Mouse (Mus musculus) megakaryocyte, embryonic 14.5 days (primary cell): ENCODE data around the gene Gm48552. TPM values are rescaled to one million over a fixed set of nuclear protein-coding genes. Genes with fewer than 3 reads are reported as not detected.

Experiments used
- H3K27me3 ChIP-seq: replicated peaks from 2 replicates; pipeline ENCODE3; 2012; ENCODE audit warnings: inconsistent platforms
- H3K36me3 ChIP-seq: replicated peaks from 2 replicates; pipeline ENCODE3; 2012; ENCODE audit warnings: low read length, inconsistent platforms, mixed read lengths
- H3K4me1 ChIP-seq: 2 replicates; pipeline ENCODE4 v1.6.1; 2012; ENCODE audit warnings: inconsistent platforms
- H3K4me3 ChIP-seq: replicated peaks from 2 replicates; pipeline ENCODE3; 2012; ENCODE audit warnings: moderate library complexity, mild to moderate bottlenecking, inconsistent platforms
- H3K9me3 ChIP-seq: 2 replicates; pipeline ENCODE4 v1.6.1; 2012; ENCODE audit warnings: inconsistent platforms
- FLI1 ChIP-seq: IDR thresholded peaks from 2 replicates; pipeline ENCODE4 v1.6.1; 2012; ENCODE audit warnings: low read length, inconsistent platforms, mixed read lengths
- GATA1 ChIP-seq: IDR thresholded peaks from 3 replicates; pipeline ENCODE4 v1.6.1; 2012; ENCODE audit warnings: mixed read lengths, low read length, inconsistent platforms, borderline replicate concordance
- polyA plus RNA-seq: library from polyadenylated mRNA; stranded (reverse); fragments of >175 nt; gene quantifications from 2 replicates; pipeline ENCODE4 v1.2.3, GENCODE M21; 2012; ENCODE audit warnings: low replicate concordance; ENCODE audit not compliant: insufficient read depth

Gene Gm48552
- polyA plus RNA-seq, 1 experiment, result 8.4 TPM

DNA sequence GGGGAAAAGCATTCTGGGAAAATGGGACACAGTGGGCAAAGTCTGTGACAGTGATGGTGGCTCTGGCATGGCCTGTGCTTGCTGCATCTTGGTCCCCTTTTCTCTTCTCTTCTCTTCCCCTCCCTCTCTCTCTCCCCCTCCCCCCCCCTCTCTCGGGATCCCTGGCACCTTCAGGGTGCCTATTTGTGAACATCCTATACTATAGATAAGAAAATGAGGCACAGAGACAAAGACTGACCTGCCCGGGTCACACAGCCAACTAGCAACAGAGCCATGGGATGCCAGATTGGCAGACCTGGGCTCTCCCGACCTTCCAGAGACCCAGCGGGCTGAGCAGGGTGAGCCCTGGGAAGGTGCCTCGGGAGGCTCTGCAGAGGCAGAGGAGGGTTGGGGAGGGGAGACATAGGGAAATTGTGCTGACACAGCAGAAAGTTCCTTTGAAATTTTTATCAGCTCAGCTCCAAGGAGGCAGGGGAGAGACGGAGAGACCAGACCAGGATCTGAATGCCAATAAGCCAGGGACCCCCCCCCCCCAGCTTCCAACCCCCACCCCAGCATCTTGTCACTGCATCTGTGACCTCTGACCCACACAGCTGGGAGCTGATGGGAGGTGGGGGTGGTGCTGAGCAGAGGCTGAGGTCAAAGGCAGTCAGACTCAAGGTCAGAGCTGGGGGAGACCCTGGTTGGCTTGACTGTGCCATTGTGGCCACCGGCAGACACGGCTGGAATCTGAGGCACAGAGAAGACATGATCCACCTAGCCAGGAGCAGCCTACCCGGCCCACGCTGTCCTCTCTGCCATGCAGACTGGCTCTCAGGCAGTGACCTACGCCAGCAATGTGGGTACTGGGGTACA lies 29.6 kb downstream of the Gm48552 start:
- Histone ChIP-seq H3K4me1 (peaks cover 86% of the 10 kb centered on the region), H3K4me3 (no peak overlapping the region), H3K36me3 (peaks cover 74% of the 10 kb centered on the region), H3K9me3 (no peaks in the 10 kb centered on the region), H3K27me3 (peaks cover 7% of the 10 kb centered on the region)
- TF ChIP-seq GATA1 (no peak), FLI1 (no peak)

DNA sequence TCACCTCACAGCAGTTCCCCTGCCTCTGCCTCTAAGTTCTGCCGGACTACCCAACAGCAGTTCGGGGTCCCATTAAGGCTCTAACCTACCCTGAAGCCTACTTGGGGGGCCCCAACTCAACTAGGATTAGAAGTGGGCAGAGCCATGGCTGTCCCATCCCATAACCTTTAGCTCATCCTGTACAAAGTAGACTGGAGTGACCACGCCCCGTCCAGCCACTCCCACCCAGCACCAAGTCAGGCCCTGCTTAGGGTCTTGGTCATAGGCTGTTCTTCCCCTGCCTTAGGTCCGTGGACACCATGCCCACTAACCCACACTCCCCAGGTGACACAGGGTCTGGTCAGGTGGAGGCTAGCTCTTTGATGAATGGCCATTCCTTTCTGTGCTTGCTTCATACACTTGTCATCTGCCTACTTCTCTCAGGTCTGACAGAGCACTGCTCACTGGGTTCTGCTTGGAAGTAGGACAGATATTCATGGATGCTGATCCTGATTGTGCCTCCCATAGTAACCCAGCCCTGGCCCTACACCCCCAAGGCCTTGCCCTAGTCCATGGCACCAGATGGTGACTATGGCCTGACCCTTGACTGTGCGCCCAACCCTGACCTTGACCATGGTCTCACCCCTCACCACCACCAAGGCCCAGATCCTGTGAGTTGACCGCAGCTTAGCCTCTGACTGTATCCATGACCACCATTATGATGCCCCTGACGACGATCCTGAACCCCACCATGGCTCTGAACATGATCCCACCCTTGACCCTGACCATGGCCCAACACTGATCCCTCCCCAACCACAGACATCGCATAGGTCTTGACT lies 30.5 kb downstream of the Gm48552 start:
- Histone ChIP-seq H3K9me3 (no peaks in the 10 kb centered on the region), H3K4me1 (peaks cover 86% of the 10 kb centered on the region), H3K4me3 (no peak overlapping the region), H3K36me3 (peaks cover 66% of the 10 kb centered on the region), H3K27me3 (peaks cover 12% of the 10 kb centered on the region)
- no peak for TF ChIP-seq GATA1
- TF ChIP-seq FLI1, result no peak

DNA sequence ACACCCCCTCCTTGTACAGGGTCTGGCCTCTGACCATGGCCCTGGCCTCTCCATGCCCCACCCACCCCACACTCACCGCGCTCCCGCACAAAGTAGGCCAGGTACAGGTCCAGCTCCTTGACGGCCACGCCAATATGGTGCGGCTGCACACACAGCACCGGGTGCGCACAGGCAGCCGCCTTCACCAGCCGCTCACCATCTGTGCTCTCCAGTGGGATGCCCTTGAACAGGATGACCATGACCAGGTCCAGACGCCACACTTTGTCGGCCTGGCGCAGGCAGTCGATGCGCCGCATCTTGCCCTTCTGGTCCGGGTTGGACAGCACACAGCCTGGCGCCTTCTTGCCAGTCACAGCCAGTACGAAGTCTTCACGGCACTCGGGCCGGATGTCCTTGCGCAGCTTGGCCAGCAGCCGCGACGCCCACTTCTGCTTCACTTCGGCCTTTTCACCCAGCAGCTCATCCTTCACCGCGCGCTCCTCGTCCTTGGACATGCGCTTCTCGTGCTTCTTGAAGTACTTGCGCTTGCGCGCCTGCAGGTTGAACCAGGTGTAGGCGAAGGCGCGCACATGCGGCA lies 31.5 kb downstream of the Gm48552 start:
- peaks cover 14% of the 10 kb centered on the region for H3K27me3 ChIP-seq
- TF ChIP-seq GATA1 (no peak), FLI1 (no peak)
- no peaks in the 10 kb centered on the region for H3K9me3 ChIP-seq
- H3K36me3 ChIP-seq, result peaks cover 58% of the 10 kb centered on the region
- H3K4me3 ChIP-seq, result peak overlapping the region; percentile 14
- H3K4me1 ChIP-seq, result peaks cover 86% of the 10 kb centered on the region

DNA sequence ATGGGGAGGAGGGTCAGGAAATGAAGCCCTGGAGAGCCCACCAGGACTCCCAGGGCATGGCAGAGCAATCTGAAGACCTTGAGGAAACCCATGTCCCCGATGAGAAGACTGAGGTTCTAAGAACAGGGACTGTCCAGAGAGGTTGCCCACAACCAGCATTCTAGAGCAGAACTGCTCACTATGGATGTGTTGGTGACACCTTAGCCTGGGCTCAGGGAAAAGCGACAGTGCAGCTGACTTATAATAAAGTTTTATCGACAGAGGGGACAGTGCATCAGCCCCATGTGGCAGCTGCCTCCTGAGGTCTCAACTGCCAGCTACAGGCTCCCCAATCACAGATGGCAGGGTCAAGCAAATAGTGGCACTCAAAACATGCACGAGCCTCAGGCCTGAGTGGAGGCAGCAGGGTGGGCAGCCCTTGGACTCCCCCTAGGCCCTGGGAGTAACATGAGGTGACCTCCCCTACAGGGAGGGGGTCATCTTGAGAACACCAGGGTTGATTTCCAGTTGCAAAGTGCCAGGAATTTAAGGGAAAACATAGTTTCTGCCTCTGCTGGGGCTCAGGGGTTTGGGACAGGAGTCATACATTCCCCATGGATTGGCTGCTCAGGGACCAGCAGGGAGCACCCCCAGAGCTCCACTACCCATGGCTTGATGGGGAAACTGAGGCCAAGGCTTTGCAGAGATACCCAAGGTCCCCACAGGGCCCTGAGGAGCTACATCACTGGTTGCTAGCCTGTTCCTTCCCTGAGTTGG lies 32.4 kb downstream of the Gm48552 start:
- peaks cover 18% of the 10 kb centered on the region for H3K27me3 ChIP-seq
- H3K9me3 ChIP-seq, result no peaks in the 10 kb centered on the region
- no peak overlapping the region for H3K4me3 ChIP-seq
- H3K4me1 ChIP-seq, result peaks cover 88% of the 10 kb centered on the region
- TF ChIP-seq GATA1, result no peak
- TF ChIP-seq FLI1, result no peak
- peaks cover 50% of the 10 kb centered on the region for H3K36me3 ChIP-seq

DNA sequence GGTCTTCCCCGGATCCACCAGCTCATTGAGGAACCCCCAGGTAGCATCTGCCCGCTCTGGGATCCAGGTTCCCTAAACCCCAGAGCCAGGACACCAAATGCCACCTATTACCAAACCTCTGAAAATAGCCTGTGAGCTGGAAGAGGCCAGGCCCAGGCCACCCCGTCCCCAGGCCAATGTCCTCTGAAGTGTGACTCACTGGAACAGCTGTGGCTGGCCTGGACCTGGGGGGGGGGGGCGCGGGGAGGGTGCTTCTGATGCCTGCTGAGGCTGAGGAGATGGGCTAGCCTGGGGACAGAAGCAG lies 32.9 kb downstream of the Gm48552 start:
- TF ChIP-seq FLI1, result no peak
- no peak for TF ChIP-seq GATA1
- peaks cover 46% of the 10 kb centered on the region for H3K36me3 ChIP-seq
- H3K4me3 ChIP-seq, result no peak overlapping the region
- peaks cover 89% of the 10 kb centered on the region for H3K4me1 ChIP-seq
- peaks cover 18% of the 10 kb centered on the region for H3K27me3 ChIP-seq
- no peaks in the 10 kb centered on the region for H3K9me3 ChIP-seq

DNA sequence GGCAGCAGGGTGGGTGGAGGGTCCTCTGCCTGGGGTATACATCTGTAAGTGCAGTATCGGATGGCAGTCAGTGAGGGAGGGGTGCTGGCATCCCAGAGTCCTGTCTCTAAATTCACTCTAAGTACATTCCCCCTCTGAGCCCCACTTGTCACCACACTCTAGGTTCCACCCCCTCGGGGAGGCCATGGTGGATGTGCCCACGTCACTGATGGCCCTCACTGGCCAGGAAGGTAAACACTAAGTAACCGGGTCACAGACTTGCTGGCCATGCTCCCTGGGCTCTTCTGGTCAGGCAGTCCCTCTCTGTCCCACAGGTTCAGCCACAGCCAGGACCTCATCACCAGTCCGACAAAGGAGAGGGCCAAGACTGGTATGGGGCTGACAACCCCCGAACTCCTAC lies 33.4 kb downstream of the Gm48552 start:
- Histone ChIP-seq H3K27me3 (peaks cover 18% of the 10 kb centered on the region), H3K9me3 (no peaks in the 10 kb centered on the region), H3K36me3 (peaks cover 43% of the 10 kb centered on the region), H3K4me1 (peaks cover 89% of the 10 kb centered on the region), H3K4me3 (peak overlapping the region; percentile 18)
- TF ChIP-seq GATA1 (no peak), FLI1 (no peak)

DNA sequence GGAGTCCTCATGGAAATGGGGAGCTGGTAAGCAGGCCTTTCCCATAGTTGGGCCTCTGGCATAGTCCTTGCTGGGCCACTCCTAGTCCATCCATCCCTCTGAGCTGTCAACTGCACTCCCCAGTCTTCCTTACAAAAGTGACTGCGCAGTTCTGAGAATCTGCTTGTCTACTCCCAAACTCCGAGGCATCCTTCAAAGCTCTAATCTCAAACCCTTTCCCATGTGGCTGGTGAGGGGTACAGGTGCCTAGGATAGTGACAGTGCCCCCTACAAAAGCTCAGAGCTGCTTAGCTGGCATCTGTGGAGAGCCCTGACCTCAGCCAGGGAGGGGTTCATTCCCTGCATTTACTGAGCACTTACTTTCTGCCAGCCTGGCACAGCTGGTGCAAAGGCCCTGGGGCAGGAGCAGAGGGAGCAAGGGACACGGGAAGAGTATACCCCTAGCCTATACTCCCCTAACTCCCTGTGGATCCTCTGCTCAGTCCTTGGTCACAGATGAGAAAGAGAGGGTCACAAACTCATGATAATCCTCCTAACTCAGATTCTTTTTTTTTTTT lies 33.9 kb downstream of the Gm48552 start:
- no peak for TF ChIP-seq GATA1
- TF ChIP-seq FLI1, result no peak
- Histone ChIP-seq H3K9me3 (no peaks in the 10 kb centered on the region), H3K4me1 (peaks cover 88% of the 10 kb centered on the region), H3K27me3 (peaks cover 21% of the 10 kb centered on the region), H3K4me3 (no peak overlapping the region), H3K36me3 (peaks cover 38% of the 10 kb centered on the region)

DNA sequence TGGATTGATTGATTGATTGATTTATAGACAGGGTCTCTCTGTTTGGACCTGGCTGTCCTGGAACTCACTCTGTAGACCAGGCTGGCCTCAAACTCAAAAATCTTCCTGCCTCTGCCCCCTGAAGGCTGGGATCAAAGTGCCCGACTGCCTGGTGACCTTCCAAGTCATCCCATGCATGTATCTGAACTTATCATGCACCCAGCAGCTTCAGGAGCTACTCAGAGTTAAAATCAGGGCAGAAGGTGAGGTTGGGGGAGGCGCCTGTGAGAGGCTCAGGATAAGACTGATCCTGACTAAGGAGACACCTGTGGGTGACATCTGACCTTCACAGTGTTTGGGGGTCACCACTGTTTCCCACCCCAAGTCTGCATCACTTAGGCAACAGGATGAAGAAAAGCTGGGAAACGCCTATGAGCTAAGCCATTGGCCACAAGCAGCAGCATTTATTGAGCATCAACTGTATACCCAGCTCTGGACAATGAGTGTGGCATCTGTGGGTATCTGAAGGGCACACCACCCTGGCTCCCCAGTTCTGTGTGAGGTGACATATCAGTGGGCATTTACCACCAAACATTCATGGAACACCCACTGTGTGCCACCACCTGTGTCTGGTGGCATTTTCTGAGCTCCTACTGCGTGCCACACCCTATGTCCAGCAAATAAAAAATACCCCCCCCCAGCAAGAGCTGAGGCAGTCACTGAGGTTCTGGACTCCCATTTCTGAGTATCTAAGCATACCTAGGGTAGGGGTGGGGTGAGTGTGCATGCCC lies 34.9 kb downstream of the Gm48552 start:
- H3K4me1 ChIP-seq, result peaks cover 89% of the 10 kb centered on the region
- H3K9me3 ChIP-seq, result no peaks in the 10 kb centered on the region
- H3K4me3 ChIP-seq, result no peak overlapping the region
- peaks cover 30% of the 10 kb centered on the region for H3K36me3 ChIP-seq
- peaks cover 21% of the 10 kb centered on the region for H3K27me3 ChIP-seq
- TF ChIP-seq FLI1, result no peak
- no peak for TF ChIP-seq GATA1
